Mouse (Mus musculus): ENCODE measurements at regions not wholly inside any gene's neighbourhood (a gene's known extent, or its start where the extent isn't known, plus 50 kb on each side); places are given as distances from the start of the nearest gene placed in this dataset.

- DNase-seq (ENCODE audit: low spot score), result no peak
Observed at GRCm38 (mm10) chr9:23134006-23134405, 88.9 kb upstream of the Bmper start.

- no peak for DNase-seq (ENCODE audit: low spot score)
Observed at GRCm38 (mm10) chr9:23134421-23135118, 88.3 kb upstream of the Bmper start.

- DNase-seq (ENCODE audit: low spot score), result no peak
Observed at GRCm38 (mm10) chr9:23136511-23136910, 86.4 kb upstream of the Bmper start.

- DNase-seq (ENCODE audit: low spot score), result no peak
Observed at GRCm38 (mm10) chr9:23137682-23138210, 85.1 kb upstream of the Bmper start.

GRCm38 (mm10) chr9:23139580-23140162, 83.2 kb upstream of the Bmper start:
- DNase-seq (ENCODE audit: low spot score), result no peak

- no peak for DNase-seq (ENCODE audit: low spot score)
Observed at GRCm38 (mm10) chr9:23144281-23144680, 78.6 kb upstream of the Bmper start.

GRCm38 (mm10) chr9:23150338-23150737, 72.5 kb upstream of the Bmper start:
- no peak for DNase-seq (ENCODE audit: low spot score)

- no peak for DNase-seq (ENCODE audit: low spot score)
Observed at GRCm38 (mm10) chr9:23150874-23151273, 72.0 kb upstream of the Bmper start.

- no peak for DNase-seq (ENCODE audit: low spot score)
Observed at GRCm38 (mm10) chr9:23151953-23152490, 70.9 kb upstream of the Bmper start.

GRCm38 (mm10) chr9:23156820-23157570, 65.9 kb upstream of the Bmper start:
- DNase-seq (ENCODE audit: low spot score), result no peak

GRCm38 (mm10) chr9:23158499-23158898, 64.4 kb upstream of the Bmper start:
- no peak for DNase-seq (ENCODE audit: low spot score)

- no peak for DNase-seq (ENCODE audit: low spot score)
Observed at GRCm38 (mm10) chr9:23161346-23161745, 61.5 kb upstream of the Bmper start.

- no peak for DNase-seq (ENCODE audit: low spot score)
Observed at GRCm38 (mm10) chr9:23167056-23167591, 55.8 kb upstream of the Bmper start.

- no peak for DNase-seq (ENCODE audit: low spot score)
Observed at GRCm38 (mm10) chr9:23167716-23168115, 55.2 kb upstream of the Bmper start.

GRCm38 (mm10) chr9:23168149-23168548, 54.7 kb upstream of the Bmper start:
- no peak for DNase-seq (ENCODE audit: low spot score)

- DNase-seq (ENCODE audit: low spot score), result no peak
Observed at GRCm38 (mm10) chr9:23171361-23171760, 51.5 kb upstream of the Bmper start.
